Mouse (Mus musculus) kidney, postnatal 10 days (tissue): ENCODE measurements around the gene Stbd1.

Experiments used
- DNase-seq: peaks from one replicate; pipeline ENCODE4 v3.0.0; 2021; ENCODE audit warnings: mixed read lengths

The Stbd1 gene

DNA sequence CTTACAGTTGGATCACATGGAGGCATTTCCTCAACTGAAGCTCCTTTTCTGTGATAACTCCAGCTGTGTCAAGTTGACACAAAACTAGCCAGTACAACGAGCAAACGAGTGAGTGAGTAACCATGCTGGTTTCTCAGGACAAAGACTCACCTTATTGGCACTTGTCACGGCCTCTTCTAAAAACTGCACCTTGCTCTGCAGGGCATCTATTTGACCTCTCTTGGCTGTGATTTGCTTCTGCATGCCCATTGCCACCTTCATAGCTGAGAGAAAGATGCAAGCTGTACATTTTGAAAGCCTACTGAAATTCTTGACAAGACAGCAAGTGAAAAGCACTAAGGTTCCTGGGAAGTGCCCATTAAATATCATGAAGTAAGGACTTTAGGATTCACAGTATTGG lies 38.0 kb downstream of the Stbd1 start:
- no peak for DNase-seq
